Mouse (Mus musculus): ENCODE measurements around the gene Olfr118. TPM values are rescaled to one million over a fixed set of nuclear protein-coding genes. Genes with fewer than 3 reads are reported as not detected.

The Olfr118 gene
- not detected for total RNA-seq (2023)

GRCm38 (mm10) chr17:37666688-37667087 lies at the start of gene Olfr118:
Gene Olfr118 (plus strand): TSS chr17:37666988.

GRCm38 (mm10) chr17:37627009-37627408 lies 39.8 kb upstream of the Olfr118 start, which contains the start of the genes Olfr115 and Olfr116:
Gene Olfr115 (minus strand): TSS chr17:37627109.
Gene Olfr116 (minus strand): TSS chr17:37627199.

GRCm38 (mm10) chr17:37663682-37664081 lies 3.1 kb upstream of the Olfr118 start, which contains the start of gene Olfr117:
Gene Olfr117 (minus strand): TSS chr17:37663782.

GRCm38 (mm10) chr17:37696264-37696663 lies 29.5 kb downstream of the Olfr118 start, which contains the start of gene Olfr119:
Gene Olfr119 (plus strand): TSS chr17:37696564.

GRCm38 (mm10) chr17:37721508-37721907 lies 54.7 kb downstream of the Olfr118 start, which contains the start of gene Olfr120:
Gene Olfr120 (plus strand): TSS chr17:37721808.

Other genes with a start within 250 kb of the Olfr118 start
- not detected for gene Olfr108, start 221.5 kb upstream of the Olfr118 start, total RNA-seq (2023)
- not detected for gene Olfr109, start 208.1 kb upstream of the Olfr118 start, total RNA-seq (2023)
- gene H2-M2, start 183.4 kb upstream of the Olfr118 start, total RNA-seq (2023), result 0.44 TPM
- not detected for gene Olfr110, start 174.5 kb upstream of the Olfr118 start, total RNA-seq (2023)
- not detected for gene Olfr111, start 159.0 kb upstream of the Olfr118 start, total RNA-seq (2023)
- gene Olfr112, start 97.5 kb upstream of the Olfr118 start, total RNA-seq (2023), result not detected
- gene Olfr113, start 89.3 kb upstream of the Olfr118 start, total RNA-seq (2023), result not detected
- gene Olfr114, start 74.2 kb upstream of the Olfr118 start, total RNA-seq (2023), result not detected
- gene Olfr115, start 39.9 kb upstream of the Olfr118 start, total RNA-seq (2023), result not detected
- not detected for gene Olfr116, start 39.8 kb upstream of the Olfr118 start, total RNA-seq (2023)
- gene Olfr117, start 3.2 kb upstream of the Olfr118 start, total RNA-seq (2023), result not detected
- gene Olfr119, start 29.6 kb downstream of the Olfr118 start, total RNA-seq (2023), result not detected
- gene Olfr120, start 54.8 kb downstream of the Olfr118 start, total RNA-seq (2023), result not detected
- not detected for gene Olfr121, start 81.9 kb downstream of the Olfr118 start, total RNA-seq (2023)
- gene Olfr122, start 101.6 kb downstream of the Olfr118 start, total RNA-seq (2023), result not detected
- not detected for gene Olfr123, start 126.5 kb downstream of the Olfr118 start, total RNA-seq (2023)
- not detected for gene Olfr124, start 132.9 kb downstream of the Olfr118 start, total RNA-seq (2023)
- not detected for gene Olfr125, start 166.0 kb downstream of the Olfr118 start, total RNA-seq (2023)
- not detected for gene Olfr126, start 180.5 kb downstream of the Olfr118 start, total RNA-seq (2023)
- not detected for gene Olfr127, start 233.4 kb downstream of the Olfr118 start, total RNA-seq (2023)